Comparison of ENCODE assay signal across 9 mouse cellular contexts in the genomic region with DNA sequence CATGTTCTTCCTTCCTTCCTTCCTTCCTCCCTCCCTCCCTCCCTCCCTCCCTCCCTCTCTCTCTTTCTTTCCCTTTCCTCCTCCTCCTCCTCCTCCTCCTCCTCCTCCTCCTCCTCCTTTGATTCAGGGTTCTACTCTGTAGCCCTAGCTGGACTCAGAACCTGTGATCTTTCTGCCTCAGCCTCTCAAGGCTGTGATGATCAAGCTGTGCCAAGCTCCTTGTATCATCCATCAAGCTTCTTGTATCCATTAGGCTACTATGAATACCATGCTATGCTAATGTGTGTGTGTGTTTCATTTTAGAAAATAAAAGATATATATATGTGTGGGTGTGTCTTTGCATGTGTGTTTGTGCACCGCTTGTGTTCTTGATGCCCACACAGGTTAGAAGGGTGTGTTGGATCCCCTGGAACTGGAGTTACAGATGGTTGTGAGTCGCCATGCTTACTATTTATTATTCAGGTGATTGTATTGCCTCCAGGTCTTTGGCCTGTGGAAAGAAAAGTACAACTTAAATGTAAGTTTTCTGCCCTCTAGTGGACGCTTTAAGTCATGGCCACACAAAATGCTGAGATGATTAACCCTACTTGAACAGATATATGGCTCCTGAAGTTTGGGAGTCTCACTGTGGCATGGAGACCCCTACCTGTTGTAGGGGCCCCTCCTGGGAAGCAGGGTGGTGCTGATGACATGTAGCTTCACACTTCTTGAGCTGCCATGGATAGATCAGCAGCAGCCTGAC. TPM values are rescaled to one million over a fixed set of nuclear protein-coding genes. Genes with fewer than 3 reads are reported as not detected.
DNase-seq lines count a peak whose midpoint lies in the region; ATAC-seq and TF ChIP-seq lines count a peak whose summit lies in the region.
"Had no signal": no experiment of that assay in that cellular context is flagged by ENCODE, and none has a peak within 500 bp of the region (broad histone marks: within the 10 kb centered on the region; RNA-seq: fewer than 3 reads in every experiment).

No protein-coding gene starts in this region.

- H3K9ac ChIP-seq in forebrain, embryonic 14.5 days (ENCODE audit: low read length), result no peak overlapping the region
- H3K9ac ChIP-seq: embryonic facial prominence, embryonic 15.5 days had no signal

- DNase-seq in layer of hippocampus, adult 2 months (ENCODE audit: low spot score in 2 of 2), result no peak
- no peak for DNase-seq in layer of hippocampus, adult 9-11 months
- peak; percentile 43 for DNase-seq in MEL-GATA-1-ER (ENCODE audit: extremely low read depth, low read depth)
- DNase-seq in forebrain, embryonic 14.5 days (ENCODE audit: low spot score), result peak; percentile 80
- DNase-seq in kidney, postnatal 10 days, result peak; percentile 30
- DNase-seq in retina, postnatal 1 day, result peak; percentile 57
- no peak for DNase-seq in right cerebral cortex, postnatal 14 days
- DNase-seq in ovary, postnatal 10 days (ENCODE audit: low spot score), result no peak

- H3K4me1 ChIP-seq in forebrain, embryonic 14.5 days (ENCODE audit: control insufficient read depth, insufficient read depth, low read length), result no peaks in the 10 kb centered on the region
- H3K4me1 ChIP-seq: embryonic facial prominence, embryonic 15.5 days had no signal

- no peaks in the 10 kb centered on the region for H3K9me3 ChIP-seq in forebrain, embryonic 14.5 days (replicated peaks; ENCODE audit: control insufficient read depth, low read length)
- H3K9me3 ChIP-seq: embryonic facial prominence, embryonic 15.5 days had no signal

- no peak overlapping the region for H3K4me2 ChIP-seq in forebrain, embryonic 14.5 days (ENCODE audit: low read length)
- H3K4me2 ChIP-seq: embryonic facial prominence, embryonic 15.5 days had no signal

- H3K27me3 ChIP-seq in forebrain, embryonic 14.5 days (replicated peaks; ENCODE audit: control insufficient read depth, insufficient read depth, low read length), result no peaks in the 10 kb centered on the region
- H3K27me3 ChIP-seq: embryonic facial prominence, embryonic 15.5 days had no signal

- H3K4me3 ChIP-seq in layer of hippocampus, adult 2 months, result no peak overlapping the region
- no peak overlapping the region for H3K4me3 ChIP-seq in forebrain, embryonic 14.5 days (ENCODE audit: low read depth, low read length)
- H3K4me3 ChIP-seq: embryonic facial prominence, embryonic 15.5 days had no signal

- 26% methylated on average over 3 of the region's 3 CpGs for WGBS in forebrain, embryonic 14.5 days

- no peak overlapping the region for H3K27ac ChIP-seq in layer of hippocampus, adult 2 months
- H3K27ac ChIP-seq in forebrain, embryonic 14.5 days (ENCODE audit: low read depth, low read length), result no peak overlapping the region
- H3K27ac ChIP-seq: embryonic facial prominence, embryonic 15.5 days had no signal

- peak; percentile 85 for TF ChIP-seq CTCF in layer of hippocampus, adult 2 months (conservative IDR thresholded peaks at IDR 0.05)

- ATAC-seq in forebrain, embryonic 14.5 days, result peak; percentile 34

- no peaks in the 10 kb centered on the region for H3K36me3 ChIP-seq in forebrain, embryonic 14.5 days (ENCODE audit: control insufficient read depth, insufficient read depth, low read length)
- H3K36me3 ChIP-seq: embryonic facial prominence, embryonic 15.5 days had no signal

RNA-seq across cellular contexts. Expression of a gene that starts 11.5 kb away (rescaled TPM):
- under 1 TPM; 0.37 to 0.41 TPM for total RNA-seq in layer of hippocampus, adult 2 months (2021)
- polyA plus RNA-seq in forebrain, embryonic 14.5 days (2014; fragmentation: Nextera tagmentation; extraction: Ambion mirVana), result not detected in 2 replicates

RNA-seq across cellular contexts. Expression of a gene that starts 28.6 kb away (rescaled TPM):
- total RNA-seq in layer of hippocampus, adult 2 months (2021), result 10 to 100 TPM; 96.7 to 97.5 TPM
- polyA plus RNA-seq in forebrain, embryonic 14.5 days (2014; fragmentation: Nextera tagmentation; extraction: Ambion mirVana), result 311 and 362 TPM in 2 replicates

Comparison
In these comparisons a context has a peak if more than half of its experiments do, and no peak if none do; other contexts are left out.
1. DNase-seq: peak in MEL-GATA-1-ER (single experiment), forebrain, embryonic 14.5 days (single experiment), kidney, postnatal 10 days (single experiment) and retina, postnatal 1 day (single experiment); none in layer of hippocampus, adult 2 months (0 of 2), layer of hippocampus, adult 9-11 months (single experiment), right cerebral cortex, postnatal 14 days (single experiment) and ovary, postnatal 10 days (single experiment).